8 mouse cellular contexts compared by ENCODE assay signal in the genomic region with DNA sequence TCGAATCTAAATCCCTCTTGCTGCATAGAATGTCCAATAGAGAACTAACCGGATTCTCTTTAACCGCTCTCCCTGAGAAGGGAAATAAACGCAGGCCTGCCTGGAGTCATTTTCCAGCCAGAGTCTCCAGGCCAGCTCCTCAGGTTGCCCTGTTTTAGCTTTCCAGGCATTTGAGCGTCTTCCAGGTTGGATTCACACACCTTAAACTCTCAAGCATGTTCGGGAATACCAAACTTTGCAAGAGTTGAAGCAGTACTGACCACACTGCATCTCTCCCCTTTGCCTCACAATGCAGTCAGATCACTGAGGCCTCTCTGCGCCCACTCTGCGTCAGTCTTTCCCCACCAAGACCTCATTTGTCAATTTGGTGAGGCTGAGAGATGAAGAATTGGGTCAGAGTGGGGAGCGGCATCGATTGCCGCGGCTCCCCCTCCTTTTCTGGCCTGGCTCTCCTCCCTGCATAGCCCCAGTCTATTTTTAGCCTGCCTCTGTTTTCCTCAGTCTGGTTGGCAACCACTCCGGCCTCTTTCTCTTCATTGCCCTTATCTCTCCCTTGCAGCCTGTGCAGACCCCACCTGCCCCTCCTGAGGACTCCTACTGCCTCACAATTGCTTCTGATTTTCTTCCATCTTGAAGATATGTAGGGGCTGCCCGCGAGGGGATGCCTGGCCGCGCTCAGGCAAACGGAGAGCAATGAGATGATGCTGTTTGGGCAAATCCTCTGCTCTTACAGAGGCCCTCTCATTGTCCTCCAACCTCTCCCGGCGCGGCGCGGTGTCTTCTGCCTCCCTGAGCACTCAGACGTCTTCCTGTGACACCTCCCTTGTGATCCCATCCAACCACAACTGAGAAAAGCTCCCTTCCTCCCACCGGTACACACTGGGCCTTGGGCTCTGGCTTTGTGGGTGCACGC. TPM values are rescaled to one million over a fixed set of nuclear protein-coding genes. Genes with fewer than 3 reads are reported as not detected.
DNase-seq lines count a peak whose midpoint lies in the region; ATAC-seq and TF ChIP-seq lines count a peak whose summit lies in the region.

No protein-coding gene starts in this region.

- peak overlapping the region; percentile 82 for H3K27ac ChIP-seq in cerebellum, adult 2 months (ENCODE audit: insufficient read depth, low read length)

- no peak for TF ChIP-seq POLR2A in cerebellum, adult 2 months (IDR thresholded peaks at IDR 0.05; ENCODE audit: borderline replicate concordance, insufficient read depth, low read length)

- WGBS in cerebellum, adult 2 months = 16% methylated on average over 26 of the region's 26 CpGs

- peak; percentile 20 for DNase-seq in kidney, adult 18-20 months
- DNase-seq in kidney, postnatal 36 days = no peak
- DNase-seq in cerebellum, adult 2 months = peak; percentile 69 to 75
- DNase-seq in heart, postnatal 10 days = peak; percentile 46 to 50
- DNase-seq in naive thymus-derived CD4-positive, alpha-beta T cell, adult 2 months (ENCODE audit: low read depth) = peak; percentile 24
- no peak for DNase-seq in adrenal gland, postnatal 4 days (ENCODE audit: low spot score in 2 of 2)
- no peak for DNase-seq in kidney, postnatal 14 days

- no peak overlapping the region for H3K4me3 ChIP-seq in cerebellum, adult 2 months (replicated peaks; ENCODE audit: insufficient read depth, low read depth, low read length)

- intact Hi-C loops in heart, postnatal 10 days (cut with DNase I) = no loop called here

- no peak for ATAC-seq in activated CD4-positive, CD25-positive, alpha-beta regulatory T cell, adult 4 months

- H3K4me1 ChIP-seq in cerebellum, adult 2 months (ENCODE audit: control insufficient read depth, insufficient read depth, low read length) = peaks cover 39% of the 10 kb centered on the region

- no peaks in the 10 kb centered on the region for H3K27me3 ChIP-seq in cerebellum, adult 2 months (ENCODE audit: control insufficient read depth, insufficient read depth, low read length)

- no peak for TF ChIP-seq CTCF in cerebellum, adult 2 months (IDR thresholded peaks at IDR 0.05; ENCODE audit: borderline replicate concordance, insufficient read depth, low read depth, low read length)

RNA-seq across cellular contexts. Expression of gene Pipox, which starts 17.8 kb away (rescaled TPM):
- polyA plus RNA-seq in cerebellum, adult 2 months (2012; rRNA removed) = 6.8 and 9.0 TPM in 2 replicates
- total RNA-seq in heart, postnatal 10 days (2021) = 1 to 10 TPM; 1.2 to 1.4 TPM
- 10 to 100 TPM in 1 of 2 experiments, 1 to 10 TPM in 1; 9.1 to 16.9 TPM for total RNA-seq in adrenal gland, postnatal 4 days (2021)
- 1 to 10 TPM in 1 of 2 experiments, under 1 TPM in 1; 0.52 to 1.6 TPM for polyA plus RNA-seq in activated CD4-positive, CD25-positive, alpha-beta regulatory T cell, adult 4 months (2017; shearing (Covaris generic))

RNA-seq across cellular contexts. Expression of gene Sez6, which starts 54.5 kb away (rescaled TPM):
- polyA plus RNA-seq in cerebellum, adult 2 months (2012; rRNA removed) = 71.0 and 76.9 TPM in 2 replicates
- total RNA-seq in heart, postnatal 10 days (2021) = under 1 TPM; 0.22 to 0.64 TPM
- total RNA-seq in adrenal gland, postnatal 4 days (2021) = 1 to 10 TPM; 3.9 to 6.0 TPM
- under 1 TPM in 1 of 2 experiments, not detected in 1; 0.20 TPM for polyA plus RNA-seq in activated CD4-positive, CD25-positive, alpha-beta regulatory T cell, adult 4 months (2017; shearing (Covaris generic))

Comparison
In these comparisons a context has a peak if more than half of its experiments do, and no peak if none do; other contexts are left out.
1. DNase-seq: peak in kidney, adult 18-20 months (single experiment), cerebellum, adult 2 months (2 of 2), heart, postnatal 10 days (2 of 2) and naive thymus-derived CD4-positive, alpha-beta T cell, adult 2 months (single experiment); none in kidney, postnatal 36 days (0 of 2), adrenal gland, postnatal 4 days (0 of 2) and kidney, postnatal 14 days (single experiment).
2. RNA of gene Pipox, which starts 17.8 kb away (total RNA-seq): 9.1 to 16.9 TPM in adrenal gland, postnatal 4 days; 1.2 to 1.4 TPM in heart, postnatal 10 days; every median in the first group is over 4 times any median in the second.